Comparison of ENCODE assay signal across 7 mouse cellular contexts in the genomic region with DNA sequence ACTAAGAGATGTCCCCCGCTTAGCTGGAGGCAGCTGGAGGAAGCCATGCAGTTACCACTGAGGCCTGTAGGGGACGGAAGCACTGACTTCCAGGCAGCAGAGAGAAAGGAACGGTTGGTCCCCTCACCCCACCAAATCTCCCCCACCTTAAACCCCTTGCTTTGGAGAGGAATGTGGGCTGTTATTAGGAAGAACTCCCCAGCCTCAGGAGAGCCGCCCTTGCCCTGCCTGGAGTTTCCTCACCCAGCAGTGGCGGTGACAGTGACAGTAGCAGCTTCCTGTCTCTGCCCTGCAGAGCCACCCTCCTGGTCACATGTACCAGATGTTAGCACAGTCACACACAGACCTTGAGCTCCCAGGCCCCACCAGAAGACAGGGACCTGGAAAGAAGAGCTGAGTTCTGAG. TPM values are rescaled to one million over a fixed set of nuclear protein-coding genes. Genes with fewer than 3 reads are reported as not detected.
DNase-seq lines count a peak whose midpoint lies in the region; ATAC-seq and TF ChIP-seq lines count a peak whose summit lies in the region.

No protein-coding gene starts in this region.

- H3K36me3 ChIP-seq in ES-Bruce4 (ENCODE audit: control insufficient read depth, insufficient read depth, low read length, poor library complexity, severe bottlenecking): no peaks in the 10 kb centered on the region

- DNase-seq in layer of hippocampus, adult 11-12 months (ENCODE audit: low spot score): peak; percentile 19
- no peak for DNase-seq in layer of hippocampus, adult 18-20 months (ENCODE audit: low spot score in 2 of 2)
- DNase-seq in adrenal gland, postnatal 36 days: peak; percentile 42 to 66
- DNase-seq in thymus, postnatal 4 days: peak; percentile 85
- DNase-seq in urinary bladder, postnatal 36 days (ENCODE audit: low spot score in 2 of 2): no peak

- H3K9ac ChIP-seq in ES-Bruce4 (ENCODE audit: low read depth, poor library complexity, severe bottlenecking): no peak overlapping the region

- TF ChIP-seq POLR2A in ES-Bruce4 (IDR thresholded peaks at IDR 0.05; ENCODE audit: insufficient read depth, low read length): no peak

- no peaks in the 10 kb centered on the region for H3K4me1 ChIP-seq in ES-Bruce4 (ENCODE audit: control insufficient read depth, insufficient read depth, low read length)

- ATAC-seq in megakaryocyte, adult 5-6 weeks (ENCODE audit: poor library complexity, severe bottlenecking): peak; percentile 79

- no peak overlapping the region for H3K27ac ChIP-seq in ES-Bruce4 (ENCODE audit: insufficient read depth, low read length)

- TF ChIP-seq CTCF in ES-Bruce4 (IDR thresholded peaks at IDR 0.05; ENCODE audit: low read depth, low read length): peak; percentile 63

- H3K27me3 ChIP-seq in ES-Bruce4 (ENCODE audit: control insufficient read depth, insufficient read depth, low read length, poor library complexity, severe bottlenecking): no peaks in the 10 kb centered on the region

- peaks cover 2% of the 10 kb centered on the region; the same call in 1 of the 2 replicates for H3K9me3 ChIP-seq in ES-Bruce4 (replicated peaks; ENCODE audit: control insufficient read depth, insufficient read depth, low read length, poor library complexity, severe bottlenecking)

- H3K4me3 ChIP-seq in ES-Bruce4 (ENCODE audit: low read depth, low read length): no peak overlapping the region

- TF ChIP-seq EP300 in ES-Bruce4 (IDR thresholded peaks at IDR 0.05; ENCODE audit: insufficient read depth, low read depth, low read length): no peak

RNA-seq across cellular contexts. Expression of a gene that starts 58.6 kb away (rescaled TPM):
- total RNA-seq in layer of hippocampus, adult 18-20 months (2021): not detected
- polyA plus RNA-seq in ES-Bruce4 (2011; ENCODE audit: insufficient read depth, insufficient read length, low read depth, missing spikeins): 0.76 and 1.1 TPM in 2 replicates
- 1 to 10 TPM; 2.0 to 3.9 TPM for total RNA-seq in adrenal gland, postnatal 36 days (2021)
- 18.1 and 20.8 TPM in 2 replicates for total RNA-seq in megakaryocyte, adult 5-6 weeks (2015)
- total RNA-seq in megakaryocyte, adult 5-6 weeks (2017): 4.3 and 6.5 TPM in 2 replicates

Comparison
In these comparisons a context has a peak if more than half of its experiments do, and no peak if none do; other contexts are left out.
1. DNase-seq: peak in layer of hippocampus, adult 11-12 months (single experiment), adrenal gland, postnatal 36 days (2 of 2) and thymus, postnatal 4 days (single experiment); none in layer of hippocampus, adult 18-20 months (0 of 2) and urinary bladder, postnatal 36 days (0 of 2).